Mouse (Mus musculus): Measurements from ENCODE around the gene Lipe.
"Not testable (repeated sequence)": the region's sequence is repeated elsewhere in the genome, so short reads cannot be mapped to it uniquely, and the experiment has no call there.

Lipe gene

GRCm38 (mm10) chr7:25409114-25409760, 10.7 kb upstream of the Lipe start:
- H3K4me1 ChIP-seq (replicated peaks; ENCODE audit: low read depth, low read length), result peaks cover 14% of the 10 kb centered on the region
- no peak for TF ChIP-seq POU5F1 (IDR thresholded peaks at IDR 0.05; ENCODE audit: borderline replicate concordance, low read length)
- TF ChIP-seq CTCF (conservative IDR thresholded peaks at IDR 0.05; ENCODE audit: low read length), result peak; percentile 46
- peaks cover 7% of the 10 kb centered on the region; the same call in 1 of the 2 replicates for H3K36me3 ChIP-seq (ENCODE audit: insufficient read depth, low read length)
- H3K9me3 ChIP-seq (ENCODE audit: low read length), result no peaks in the 10 kb centered on the region
- no peaks in the 10 kb centered on the region for H3K27me3 ChIP-seq (ENCODE audit: insufficient read depth, low read length)
- H3K4me3 ChIP-seq (replicated peaks; ENCODE audit: low read length), result no peak overlapping the region

DNA sequence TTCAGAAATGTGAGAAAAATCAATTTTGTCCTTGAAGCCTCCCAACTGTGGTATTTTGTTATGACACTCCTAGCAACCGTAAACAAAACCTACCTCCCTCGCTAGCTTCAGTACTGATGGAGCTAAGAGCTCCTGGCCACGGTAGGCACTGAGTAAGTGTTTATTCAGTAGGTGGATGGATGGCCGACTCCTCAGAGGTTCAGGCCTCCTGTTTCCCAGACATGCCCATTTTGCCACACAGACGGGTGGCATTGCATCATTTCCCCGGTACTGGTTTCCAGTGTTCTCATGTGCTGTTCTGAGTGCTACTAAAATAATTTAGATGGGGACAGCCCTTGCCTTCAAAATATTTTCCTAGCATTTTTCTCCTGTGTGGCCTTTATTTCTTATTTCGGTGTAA, 8.0 kb upstream of the Lipe start:
- peaks cover 2% of the 10 kb centered on the region; the same call in 1 of the 2 replicates for H3K36me3 ChIP-seq (ENCODE audit: insufficient read depth, low read length)
- H3K4me1 ChIP-seq (replicated peaks; ENCODE audit: low read depth, low read length), result peaks cover 14% of the 10 kb centered on the region
- TF ChIP-seq POU5F1 (IDR thresholded peaks at IDR 0.05; ENCODE audit: borderline replicate concordance, low read length), result no peak
- no peak for TF ChIP-seq CTCF (conservative IDR thresholded peaks at IDR 0.05; ENCODE audit: low read length)
- TF ChIP-seq NANOG (IDR thresholded peaks at IDR 0.05; ENCODE audit: borderline replicate concordance, low read length), result no peak
- no peaks in the 10 kb centered on the region for H3K9me3 ChIP-seq (ENCODE audit: low read length)
- H3K4me3 ChIP-seq (replicated peaks; ENCODE audit: low read length), result no peak overlapping the region
- no peaks in the 10 kb centered on the region for H3K27me3 ChIP-seq (ENCODE audit: insufficient read depth, low read length)

GRCm38 (mm10) chr7:25402671-25403101, 4.2 kb upstream of the Lipe start:
- TF ChIP-seq CTCF (conservative IDR thresholded peaks at IDR 0.05; ENCODE audit: low read length) (peak; percentile 65), POU5F1 (IDR thresholded peaks at IDR 0.05; ENCODE audit: borderline replicate concordance, low read length) (no peak)
- peaks cover 25% of the 10 kb centered on the region for H3K4me1 ChIP-seq (replicated peaks; ENCODE audit: low read depth, low read length)
- no peak overlapping the region for H3K4me3 ChIP-seq (replicated peaks; ENCODE audit: low read length)
- H3K36me3 ChIP-seq (ENCODE audit: insufficient read depth, low read length), result peaks cover 27% of the 10 kb centered on the region
- no peaks in the 10 kb centered on the region for H3K9me3 ChIP-seq (ENCODE audit: low read length)
- peaks cover 9% of the 10 kb centered on the region for H3K27me3 ChIP-seq (ENCODE audit: insufficient read depth, low read length)

DNA sequence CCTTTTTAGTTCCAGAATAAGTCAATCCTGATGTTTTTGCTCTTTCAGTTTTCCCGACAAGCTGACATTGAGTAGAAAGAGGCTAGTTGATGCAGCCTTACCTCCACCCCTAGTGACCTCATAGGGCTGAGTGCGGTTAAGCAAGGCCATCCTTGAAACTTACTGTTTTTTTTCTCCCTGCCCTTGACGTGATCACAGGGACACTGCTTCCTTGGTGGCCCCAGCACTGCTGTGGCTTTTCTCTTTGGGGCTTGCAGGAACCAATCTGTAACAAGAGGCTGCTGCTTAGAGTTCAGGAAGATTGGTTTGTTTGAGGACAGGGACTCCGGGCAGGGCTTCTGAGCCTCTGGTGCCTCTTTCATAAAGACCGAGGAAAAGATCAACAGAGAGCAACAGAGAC, 3.5 kb upstream of the Lipe start:
- Histone ChIP-seq H3K36me3 (ENCODE audit: insufficient read depth, low read length) (peaks cover 27% of the 10 kb centered on the region), H3K4me1 (replicated peaks; ENCODE audit: low read depth, low read length) (peaks cover 32% of the 10 kb centered on the region), H3K27me3 (ENCODE audit: insufficient read depth, low read length) (peaks cover 13% of the 10 kb centered on the region), H3K9me3 (ENCODE audit: low read length) (no peaks in the 10 kb centered on the region), H3K4me3 (replicated peaks; ENCODE audit: low read length) (no peak overlapping the region)
- no peak for TF ChIP-seq POU5F1 (IDR thresholded peaks at IDR 0.05; ENCODE audit: borderline replicate concordance, low read length)
- no peak for TF ChIP-seq NANOG (IDR thresholded peaks at IDR 0.05; ENCODE audit: borderline replicate concordance, low read length)
- TF ChIP-seq CTCF (conservative IDR thresholded peaks at IDR 0.05; ENCODE audit: low read length), result no peak

- no peak for TF ChIP-seq POU5F1 (IDR thresholded peaks at IDR 0.05; ENCODE audit: borderline replicate concordance, low read length)
- TF ChIP-seq CTCF (conservative IDR thresholded peaks at IDR 0.05; ENCODE audit: low read length), result no peak
- H3K27me3 ChIP-seq (ENCODE audit: insufficient read depth, low read length), result peaks cover 13% of the 10 kb centered on the region
- H3K9me3 ChIP-seq (ENCODE audit: low read length), result no peaks in the 10 kb centered on the region
- no peak overlapping the region for H3K4me3 ChIP-seq (replicated peaks; ENCODE audit: low read length)
- peaks cover 27% of the 10 kb centered on the region for H3K36me3 ChIP-seq (ENCODE audit: insufficient read depth, low read length)
- peaks cover 36% of the 10 kb centered on the region for H3K4me1 ChIP-seq (replicated peaks; ENCODE audit: low read depth, low read length)
Observed at GRCm38 (mm10) chr7:25401551-25401950, 3.0 kb upstream of the Lipe start.

DNA sequence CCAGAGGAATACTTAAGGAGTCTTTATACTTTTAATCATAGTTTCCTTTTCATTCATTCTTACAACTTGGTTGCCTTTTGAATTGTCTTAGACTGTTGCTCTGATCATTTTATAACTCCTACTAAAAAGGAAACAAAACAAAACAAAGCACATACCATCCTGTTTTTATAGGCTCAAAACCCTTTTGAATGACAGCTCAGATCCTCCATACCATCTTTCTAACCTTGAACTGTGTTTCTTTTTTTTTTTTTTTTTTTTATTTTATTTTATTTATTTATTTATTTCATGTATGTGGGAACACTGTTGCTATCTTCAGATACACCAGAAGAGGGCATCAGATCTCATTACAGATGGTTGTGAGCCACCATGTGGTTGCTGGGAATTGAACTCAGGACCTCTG, 518 bp upstream of the Lipe start:
- H3K9me3 ChIP-seq (ENCODE audit: low read length); H3K4me3 ChIP-seq (replicated peaks; ENCODE audit: low read length): not testable (repeated sequence)
- peaks cover 53% of the 10 kb centered on the region for H3K4me1 ChIP-seq (replicated peaks; ENCODE audit: low read depth, low read length)
- peaks cover 22% of the 10 kb centered on the region for H3K27me3 ChIP-seq (ENCODE audit: insufficient read depth, low read length)
- H3K36me3 ChIP-seq (ENCODE audit: insufficient read depth, low read length), result peaks cover 27% of the 10 kb centered on the region

GRCm38 (mm10) chr7:25396621-25397020, 1.9 kb downstream of the Lipe start:
- no peaks in the 10 kb centered on the region for H3K9me3 ChIP-seq (ENCODE audit: low read length)
- peaks cover 51% of the 10 kb centered on the region for H3K4me1 ChIP-seq (replicated peaks; ENCODE audit: low read depth, low read length)
- peak overlapping the region; percentile 52 for H3K4me3 ChIP-seq (replicated peaks; ENCODE audit: low read length)
- no peak for TF ChIP-seq CTCF (conservative IDR thresholded peaks at IDR 0.05; ENCODE audit: low read length)
- H3K27me3 ChIP-seq (ENCODE audit: insufficient read depth, low read length), result peaks cover 27% of the 10 kb centered on the region
- peaks cover 39% of the 10 kb centered on the region for H3K36me3 ChIP-seq (ENCODE audit: insufficient read depth, low read length)

GRCm38 (mm10) chr7:25395558-25396521, 2.7 kb downstream of the Lipe start:
- Histone ChIP-seq H3K4me3 (replicated peaks; ENCODE audit: low read length) (peak overlapping the region; percentile 89), H3K27me3 (ENCODE audit: insufficient read depth, low read length) (peaks cover 27% of the 10 kb centered on the region), H3K9me3 (ENCODE audit: low read length) (no peaks in the 10 kb centered on the region), H3K4me1 (replicated peaks; ENCODE audit: low read depth, low read length) (peaks cover 51% of the 10 kb centered on the region), H3K36me3 (ENCODE audit: insufficient read depth, low read length) (peaks cover 36% of the 10 kb centered on the region)
- no peak for TF ChIP-seq CTCF (conservative IDR thresholded peaks at IDR 0.05; ENCODE audit: low read length)
- TF ChIP-seq POU5F1 (IDR thresholded peaks at IDR 0.05; ENCODE audit: borderline replicate concordance, low read length), result no peak
- no peak for TF ChIP-seq NANOG (IDR thresholded peaks at IDR 0.05; ENCODE audit: borderline replicate concordance, low read length)

- H3K36me3 ChIP-seq (ENCODE audit: insufficient read depth, low read length), result peaks cover 32% of the 10 kb centered on the region
Observed at GRCm38 (mm10) chr7:25395186-25395557, 3.3 kb downstream of the Lipe start.

More at GRCm38 (mm10) chr7:25395186-25395557, 3.3 kb downstream of the Lipe start:
- peaks cover 27% of the 10 kb centered on the region for H3K27me3 ChIP-seq (ENCODE audit: insufficient read depth, low read length)
- no peaks in the 10 kb centered on the region for H3K9me3 ChIP-seq (ENCODE audit: low read length)
- TF ChIP-seq NANOG (IDR thresholded peaks at IDR 0.05; ENCODE audit: borderline replicate concordance, low read length), result no peak
- TF ChIP-seq CTCF (conservative IDR thresholded peaks at IDR 0.05; ENCODE audit: low read length), result no peak
- no peak for TF ChIP-seq POU5F1 (IDR thresholded peaks at IDR 0.05; ENCODE audit: borderline replicate concordance, low read length)
- peaks cover 55% of the 10 kb centered on the region for H3K4me1 ChIP-seq (replicated peaks; ENCODE audit: low read depth, low read length)
- H3K4me3 ChIP-seq (replicated peaks; ENCODE audit: low read length), result peak overlapping the region; percentile 89

Data from E14TG2a.4 (cell line).